Mouse (Mus musculus) gastrocnemius, postnatal 25 days (tissue): ENCODE measurements around the gene Amhr2. TPM values are rescaled to one million over a fixed set of nuclear protein-coding genes. Genes with fewer than 3 reads are reported as not detected.
A peak's percentile ranks its signal among the peaks of the same experiment; 100 is the strongest.

Source experiments
- DNase-seq: peaks from one replicate; pipeline ENCODE4 v3.0.0; 2022
- total RNA-seq, 2 experiments: library from RNA; stranded (reverse); gene quantifications; 1 replicate in 1 of 2; 2 replicates in 1 of 2; pipeline ENCODE4 v1.2.3; 2021

The Amhr2 gene
- total RNA-seq, 2 experiments from 2014 or later: 2.8 to 6.3 TPM

GRCm38 (mm10) chr15:102470605-102471294, 25.6 kb downstream of the Amhr2 start:
- peak; percentile 88 for DNase-seq

- DNase-seq: no peak
These were observed 26.1 kb downstream of the Amhr2 start for GRCm38 (mm10) chr15:102471295-102471645.

- DNase-seq: no peak
These were observed 26.6 kb downstream of the Amhr2 start for GRCm38 (mm10) chr15:102471727-102472126.

- no peak for DNase-seq
These were observed 28.1 kb downstream of the Amhr2 start for GRCm38 (mm10) chr15:102473246-102473645.

GRCm38 (mm10) chr15:102474520-102474919, 29.4 kb downstream of the Amhr2 start:
- no peak for DNase-seq

GRCm38 (mm10) chr15:102483136-102483535, 38.0 kb downstream of the Amhr2 start:
- no peak for DNase-seq

GRCm38 (mm10) chr15:102485853-102486252, 40.7 kb downstream of the Amhr2 start:
- DNase-seq: no peak

- DNase-seq: no peak
These were observed 42.5 kb downstream of the Amhr2 start for GRCm38 (mm10) chr15:102487664-102488063.

GRCm38 (mm10) chr15:102498322-102498721, 53.2 kb downstream of the Amhr2 start:
- DNase-seq: no peak

GRCm38 (mm10) chr15:102499370-102499769, 54.2 kb downstream of the Amhr2 start:
- DNase-seq: no peak

GRCm38 (mm10) chr15:102499851-102500250, 54.7 kb downstream of the Amhr2 start:
- no peak for DNase-seq

GRCm38 (mm10) chr15:102500479-102500878, 55.3 kb downstream of the Amhr2 start:
- no peak for DNase-seq

- no peak for DNase-seq
These were observed 56.1 kb downstream of the Amhr2 start for GRCm38 (mm10) chr15:102501084-102501814.

- DNase-seq: no peak
These were observed 57.2 kb downstream of the Amhr2 start for GRCm38 (mm10) chr15:102502254-102502840.

- no peak for DNase-seq
These were observed 58.3 kb downstream of the Amhr2 start, which contains the start of gene Gm10337 for GRCm38 (mm10) chr15:102503447-102503846. TSS of gene Gm10337 (plus strand) at chr15:102503722.

Other genes with a start within 250 kb of the Amhr2 start
- gene Zfp740, start 242.1 kb upstream of the Amhr2 start, total RNA-seq: 10 to 100 TPM; 25.5 to 25.6 TPM
- 10 to 100 TPM; 10.4 to 16.7 TPM for gene Csad, start 240.6 kb upstream of the Amhr2 start, total RNA-seq
- 1 to 10 TPM in 1 of 2 experiments, under 1 TPM in 1; 0.41 to 1.2 TPM for gene Itgb7, start 213.4 kb upstream of the Amhr2 start, total RNA-seq
- 1 to 10 TPM; 9.3 to 9.8 TPM for gene Rarg, start 187.8 kb upstream of the Amhr2 start, total RNA-seq
- gene Gm9918, start 174.8 kb upstream of the Amhr2 start, total RNA-seq: not detected
- gene Mfsd5, start 165.9 kb upstream of the Amhr2 start, total RNA-seq: 10 to 100 TPM; 12.1 to 14.1 TPM
- gene Espl1, start 149.1 kb upstream of the Amhr2 start, total RNA-seq: 1 to 10 TPM in 1 of 2 experiments, under 1 TPM in 1; 0.51 to 1.4 TPM
- 100 to 1,000 TPM; 189 to 204 TPM for gene Pfdn5, start 119.3 kb upstream of the Amhr2 start, total RNA-seq
- 10 to 100 TPM; 14.0 to 16.2 TPM for gene Myg1, start 113.7 kb upstream of the Amhr2 start, total RNA-seq
- gene Aaas, start 94.6 kb upstream of the Amhr2 start, total RNA-seq: 1 to 10 TPM; 6.0 to 7.5 TPM
- gene Sp7, start 78.2 kb upstream of the Amhr2 start, total RNA-seq: not detected
- 10 to 100 TPM; 15.9 to 20.9 TPM for gene Sp1, start 39.2 kb upstream of the Amhr2 start, total RNA-seq
- gene Prr13, start 13.7 kb downstream of the Amhr2 start, total RNA-seq: 10 to 100 TPM; 12.9 to 13.2 TPM
- 100 to 1,000 TPM; 409 to 410 TPM for gene Pcbp2, start 25.2 kb downstream of the Amhr2 start, total RNA-seq
- gene Gm10337, start 58.4 kb downstream of the Amhr2 start, total RNA-seq: 1 to 10 TPM in 1 of 2 experiments, not detected in 1; 3.8 TPM
- gene Map3k12, start 71.7 kb downstream of the Amhr2 start, total RNA-seq: 1 to 10 TPM; 1.7 to 1.8 TPM
- gene Tarbp2, start 72.8 kb downstream of the Amhr2 start, total RNA-seq: 10 to 100 TPM; 31.9 to 34.6 TPM
- 1 to 10 TPM; 1.3 to 1.8 TPM for gene Npff, start 79.6 kb downstream of the Amhr2 start, total RNA-seq
- 1 to 10 TPM in 1 of 2 experiments, not detected in 1; 1.0 TPM for gene Gm28047, start 179.7 kb downstream of the Amhr2 start, total RNA-seq
- 10 to 100 TPM; 41.6 to 51.6 TPM for gene Atf7, start 180.1 kb downstream of the Amhr2 start, total RNA-seq
- gene Atp5g2, start 227.0 kb downstream of the Amhr2 start, total RNA-seq: 10 to 100 TPM; 28.6 to 29.3 TPM